Mouse (Mus musculus) embryonic fibroblast, embryonic 13.5 days (primary cell): Measurements from ENCODE around the gene Chd9.

Source experiments
- CTCF ChIP-seq: IDR thresholded peaks from 2 replicates; pipeline ENCODE4 v1.5.1; 2011; ENCODE audit warnings: mild to moderate bottlenecking, control low read depth, low read length, moderate library complexity, borderline replicate concordance; ENCODE audit not compliant: insufficient read depth
- POLR2A ChIP-seq: IDR thresholded peaks from 2 replicates; pipeline ENCODE4 v1.6.1; 2011; ENCODE audit warnings: low read depth, mild to moderate bottlenecking, control low read depth, low read length, moderate library complexity

- TF ChIP-seq CTCF: no peak
- TF ChIP-seq POLR2A: no peak
Observed at GRCm38 (mm10) chr8:90817293-90817692, 10.9 kb upstream of the Chd9 start, which contains the start of gene Gm19935.
